Mouse (Mus musculus): ENCODE data around the gene Actn3.
A peak's percentile ranks its signal among the peaks of the same experiment; 100 is the strongest.

Gene Actn3

GRCm38 (mm10) chr19:4863048-4863447, 14.7 kb downstream of the Actn3 start:
- no peak for DNase-seq (ENCODE audit: extremely low read depth, low read depth, low spot score)

- DNase-seq (ENCODE audit: extremely low read depth, low read depth, low spot score): no peak
Measured at GRCm38 (mm10) chr19:4859081-4859480, 18.6 kb downstream of the Actn3 start.

DNA sequence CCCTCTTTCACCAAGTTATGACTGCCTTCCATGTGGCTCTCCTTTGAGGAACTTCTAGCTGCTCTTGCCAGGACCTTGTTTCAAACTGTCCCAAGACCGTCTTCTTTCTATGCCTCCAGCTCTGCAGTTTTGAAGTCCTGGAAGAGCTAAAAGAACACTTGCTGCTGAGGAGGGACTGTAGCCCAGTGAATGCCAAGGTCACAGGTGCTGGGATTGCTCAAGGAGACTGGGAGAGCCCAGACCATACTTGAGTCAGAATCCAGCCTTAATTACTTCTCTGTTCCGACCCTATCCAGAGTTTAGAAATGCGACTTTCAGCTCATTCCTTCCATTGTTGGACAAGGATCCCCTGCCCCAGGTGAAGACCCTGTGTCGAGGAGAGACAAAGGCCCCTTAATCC, 21.8 kb downstream of the Actn3 start:
- DNase-seq (ENCODE audit: extremely low read depth, low read depth, low spot score): no peak

DNA sequence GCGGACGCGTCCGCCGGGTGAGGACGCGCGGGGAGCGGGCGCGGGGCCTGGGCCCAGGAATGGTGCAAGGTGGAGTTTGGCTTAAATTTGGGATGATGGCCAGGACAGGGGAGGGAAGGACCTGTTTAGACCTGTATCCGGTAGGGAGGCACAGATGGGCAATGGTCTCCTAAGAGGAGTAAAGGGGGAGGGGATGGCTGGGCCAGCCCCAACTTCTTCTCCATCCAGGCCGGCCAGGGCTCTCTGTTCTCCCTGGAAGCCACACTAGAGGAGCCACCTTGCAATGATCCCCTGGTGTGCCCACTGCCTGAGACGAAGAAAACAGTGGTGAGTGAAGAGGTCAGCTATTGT, 22.3 kb downstream of the Actn3 start:
- DNase-seq (ENCODE audit: extremely low read depth, low read depth, low spot score): no peak

DNA sequence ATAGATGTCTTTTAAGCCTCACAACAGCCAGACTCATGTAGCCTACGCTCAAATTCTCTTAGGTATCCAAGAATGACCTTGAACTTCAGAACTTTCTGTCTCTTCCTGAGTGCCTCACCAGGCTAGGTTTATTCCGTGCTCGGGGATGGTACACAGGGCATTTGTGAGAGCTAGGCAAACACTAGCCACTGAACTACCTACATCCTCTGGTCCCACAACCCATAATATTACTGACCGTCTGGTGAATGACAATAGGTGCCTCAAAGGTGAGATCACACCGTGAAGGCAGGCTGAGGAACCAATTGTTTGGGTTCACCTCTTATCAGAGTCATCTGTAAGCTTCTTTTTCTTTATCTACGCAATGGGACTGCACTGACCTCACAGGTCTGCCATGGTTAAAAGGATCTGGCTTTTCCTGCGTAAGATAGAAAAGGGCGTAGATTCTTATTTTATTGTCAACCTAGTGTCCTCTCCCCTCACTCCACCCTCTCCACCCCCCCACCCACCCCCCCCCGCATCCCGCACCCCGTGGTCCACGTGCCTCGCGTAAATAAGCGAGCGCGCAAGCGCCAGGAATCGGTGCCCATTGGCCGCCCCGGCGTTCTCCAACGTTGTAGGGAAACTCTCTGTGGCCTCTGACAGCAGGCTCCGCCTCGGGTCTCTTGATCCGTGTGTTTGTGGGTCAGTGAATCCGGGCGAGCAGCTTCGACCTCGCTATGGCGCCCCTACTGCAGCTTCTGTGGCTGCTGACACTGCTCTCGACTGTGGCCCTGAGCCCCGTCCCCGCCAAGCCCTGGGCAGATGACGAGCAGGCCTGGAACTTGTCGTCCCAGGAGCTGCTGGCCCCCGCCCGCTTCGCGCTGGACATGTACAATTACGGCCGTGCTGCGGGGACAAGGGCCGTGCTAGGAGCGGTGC, 22.9 kb downstream of the Actn3 start, which contains the start of gene Ctsf:
Ctsf (plus strand) TSS at position 579 of the 918 bp plus-strand sequence.
- no peak for DNase-seq (ENCODE audit: extremely low read depth, low read depth, low spot score)

DNA sequence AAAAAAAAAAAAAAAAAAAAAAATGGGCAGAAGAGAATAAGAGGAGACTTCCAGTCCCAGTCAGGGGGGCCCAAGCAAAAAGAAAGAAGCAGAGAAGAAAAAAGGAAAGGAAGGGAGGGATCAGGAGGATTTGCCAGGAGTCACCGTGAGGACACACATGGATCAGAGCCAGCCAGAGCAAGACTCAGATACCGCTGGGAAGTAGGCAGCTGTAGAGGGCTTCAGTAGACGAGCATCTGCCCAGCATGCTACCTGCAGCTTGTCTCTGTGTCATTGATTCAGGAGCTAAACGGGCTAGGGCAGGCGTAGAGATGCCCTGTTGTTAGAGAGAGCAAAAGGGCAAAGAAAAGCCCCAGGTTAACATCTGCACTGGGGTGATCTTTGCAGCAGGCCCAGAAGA, 27.4 kb downstream of the Actn3 start:
- no peak for DNase-seq (ENCODE audit: extremely low read depth, low read depth, low spot score)

DNA sequence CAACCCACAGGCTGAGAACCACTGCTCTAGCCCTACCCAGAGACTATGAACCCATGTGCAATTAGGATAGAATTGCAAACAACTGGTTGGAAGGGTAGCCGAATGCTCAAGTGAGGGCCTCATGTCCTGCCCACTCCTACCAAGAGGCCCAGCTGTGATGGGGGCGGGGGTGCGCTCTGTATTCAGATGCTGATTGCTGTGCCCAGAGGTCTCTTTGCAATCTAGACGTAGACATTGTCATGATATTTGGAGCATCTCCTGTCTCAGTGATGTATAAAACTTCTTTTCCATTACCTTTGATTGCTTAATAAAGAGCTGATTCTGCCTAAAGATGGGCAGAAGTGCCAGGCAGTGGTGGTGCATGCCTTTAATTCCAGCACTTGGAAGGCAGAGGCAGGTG, 27.9 kb downstream of the Actn3 start:
- no peak for DNase-seq (ENCODE audit: extremely low read depth, low read depth, low spot score)

DNA sequence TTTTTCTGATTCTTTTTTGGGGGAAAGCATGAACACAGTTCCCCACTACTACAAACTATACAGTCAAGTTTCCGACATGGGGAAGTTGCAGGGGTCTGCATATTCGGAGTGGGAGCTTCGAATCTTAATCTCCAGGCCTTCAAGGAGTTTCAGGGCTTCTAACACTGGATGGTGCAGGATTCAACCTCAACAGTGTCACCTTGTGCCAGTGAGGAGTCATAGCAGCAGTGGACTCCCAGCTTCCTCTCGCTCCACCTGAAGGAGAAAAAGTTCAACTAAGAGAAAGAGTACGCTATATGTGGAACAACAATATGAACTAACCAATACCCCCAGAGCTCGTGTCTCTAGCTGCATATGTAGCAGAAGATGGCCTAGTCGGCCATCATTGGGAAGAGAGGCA, 30.2 kb downstream of the Actn3 start:
- DNase-seq (ENCODE audit: extremely low read depth, low read depth, low spot score): no peak

GRCm38 (mm10) chr19:4845846-4846245, 31.9 kb downstream of the Actn3 start:
- no peak for DNase-seq (ENCODE audit: extremely low read depth, low read depth, low spot score)

DNA sequence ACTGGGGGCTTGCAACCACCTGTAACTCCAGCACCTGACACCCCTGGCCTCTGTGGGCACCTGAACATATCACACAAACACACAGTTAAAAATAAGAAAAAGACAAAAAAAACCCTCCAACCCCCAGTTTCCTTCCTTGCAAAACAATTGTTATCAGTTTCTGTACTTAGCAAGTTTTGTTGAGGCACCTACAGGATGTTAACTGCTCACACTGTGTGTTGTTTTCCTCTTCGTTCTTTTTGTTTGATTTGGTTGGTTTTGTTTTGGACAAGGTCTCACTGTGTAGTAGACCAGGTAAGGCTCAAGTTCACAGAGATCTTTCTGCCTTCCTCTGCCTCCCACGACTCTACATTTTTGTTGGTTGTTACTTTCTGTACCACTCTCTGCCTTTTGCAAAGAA, 35.1 kb downstream of the Actn3 start:
- no peak for DNase-seq (ENCODE audit: extremely low read depth, low read depth, low spot score)

GRCm38 (mm10) chr19:4840848-4841247, 36.9 kb downstream of the Actn3 start:
- no peak for DNase-seq (ENCODE audit: extremely low read depth, low read depth, low spot score)

GRCm38 (mm10) chr19:4839149-4839548, 38.6 kb downstream of the Actn3 start, which contains the start of the genes Ccs and Ccdc87:
Gene Ccs (minus strand): TSS chr19:4839332.
Gene Ccdc87 (plus strand): TSS chr19:4839366.
- DNase-seq (ENCODE audit: extremely low read depth, low read depth, low spot score): no peak

DNA sequence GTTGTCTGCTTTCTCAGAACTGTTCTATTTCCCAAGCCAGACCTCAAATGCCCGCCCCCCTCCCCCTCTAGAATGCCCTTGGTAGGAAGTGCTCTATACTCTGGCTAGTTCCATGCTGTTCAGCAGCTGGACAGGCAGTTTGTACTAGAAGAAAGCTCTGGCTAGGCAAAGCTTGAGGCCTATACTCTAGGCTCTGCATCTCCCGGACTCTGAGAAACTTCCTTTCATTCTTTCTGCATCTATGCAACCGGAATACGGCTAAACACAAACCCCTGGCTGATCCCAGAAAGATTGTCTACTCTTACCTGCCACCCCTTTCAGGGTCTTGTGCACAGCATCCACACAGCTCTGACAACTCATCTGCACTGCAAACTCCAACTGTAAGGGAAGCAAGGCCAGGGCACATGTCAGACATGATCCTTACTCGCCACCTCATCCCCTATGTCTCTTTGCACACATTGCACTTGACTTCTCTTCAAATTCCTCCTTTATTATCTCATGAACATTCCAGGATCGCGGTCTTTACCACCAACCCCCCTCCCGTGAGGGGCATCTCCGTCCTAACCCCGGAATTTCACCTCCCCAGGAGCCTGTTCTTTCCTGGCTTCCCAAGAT, 39.1 kb downstream of the Actn3 start:
- DNase-seq (ENCODE audit: extremely low read depth, low read depth, low spot score): no peak

- no peak for DNase-seq (ENCODE audit: extremely low read depth, low read depth, low spot score)
Measured at GRCm38 (mm10) chr19:4837049-4837448, 40.7 kb downstream of the Actn3 start.

GRCm38 (mm10) chr19:4836096-4836495, 41.6 kb downstream of the Actn3 start:
- no peak for DNase-seq (ENCODE audit: extremely low read depth, low read depth, low spot score)

DNA sequence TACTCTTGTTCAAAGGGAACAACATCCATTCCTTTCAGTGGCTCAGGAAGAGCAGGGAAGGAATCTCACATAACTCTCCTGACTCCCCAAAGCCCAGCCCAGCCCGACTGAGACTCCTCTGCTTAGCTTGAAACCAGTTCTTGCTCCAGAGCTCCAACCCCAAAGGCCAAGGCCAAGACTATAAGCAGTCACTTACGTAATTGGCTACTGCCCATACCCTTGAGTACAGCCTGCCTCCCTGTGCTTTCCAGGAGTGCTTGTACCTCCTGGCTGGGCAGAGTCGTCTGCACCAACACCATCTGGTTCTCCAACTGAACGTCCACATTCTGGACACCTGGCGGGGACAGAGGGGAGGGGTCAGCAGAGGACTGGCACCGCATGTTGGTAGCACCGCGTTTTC, 43.7 kb downstream of the Actn3 start:
- DNase-seq (ENCODE audit: extremely low read depth, low read depth, low spot score): no peak

GRCm38 (mm10) chr19:4829156-4829555, 48.6 kb downstream of the Actn3 start:
- no peak for DNase-seq (ENCODE audit: extremely low read depth, low read depth, low spot score)

- no peak for DNase-seq (ENCODE audit: extremely low read depth, low read depth, low spot score)
Measured at GRCm38 (mm10) chr19:4828444-4829114, 49.1 kb downstream of the Actn3 start.

DNA sequence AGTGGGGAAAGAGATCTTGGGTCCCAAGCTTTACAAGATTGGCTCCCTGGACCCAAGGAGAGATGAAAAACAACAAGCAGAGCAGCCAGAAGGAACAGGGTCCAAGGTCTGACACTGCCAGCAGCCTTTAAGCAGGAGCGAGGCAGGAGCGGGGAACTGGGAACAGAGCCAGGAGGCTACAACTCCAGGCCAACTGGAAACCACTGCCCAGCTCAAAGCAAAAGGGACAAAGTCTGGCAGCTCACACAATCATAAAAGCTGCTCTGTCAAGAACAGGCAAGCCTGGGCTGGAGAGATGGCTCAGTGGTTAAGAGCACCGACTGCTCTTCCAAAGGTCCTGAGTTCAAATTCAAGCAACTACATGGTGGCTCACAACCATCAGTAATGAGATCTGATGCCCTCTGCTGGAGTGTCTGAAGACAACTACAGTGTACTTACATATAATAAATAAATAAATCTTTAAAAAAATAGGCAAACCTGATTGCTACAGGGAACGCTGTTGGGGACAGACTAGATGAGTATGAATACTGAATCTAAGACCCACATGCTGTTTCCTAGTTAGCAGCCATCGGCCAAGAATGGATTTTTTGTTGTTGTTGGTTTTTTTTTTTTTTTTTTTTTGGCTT, 56.9 kb downstream of the Actn3 start:
- peak; percentile 66 for DNase-seq (ENCODE audit: extremely low read depth, low read depth, low spot score)

GRCm38 (mm10) chr19:4817182-4817835, 60.4 kb downstream of the Actn3 start:
- no peak for DNase-seq (ENCODE audit: extremely low read depth, low read depth, low spot score)

DNA sequence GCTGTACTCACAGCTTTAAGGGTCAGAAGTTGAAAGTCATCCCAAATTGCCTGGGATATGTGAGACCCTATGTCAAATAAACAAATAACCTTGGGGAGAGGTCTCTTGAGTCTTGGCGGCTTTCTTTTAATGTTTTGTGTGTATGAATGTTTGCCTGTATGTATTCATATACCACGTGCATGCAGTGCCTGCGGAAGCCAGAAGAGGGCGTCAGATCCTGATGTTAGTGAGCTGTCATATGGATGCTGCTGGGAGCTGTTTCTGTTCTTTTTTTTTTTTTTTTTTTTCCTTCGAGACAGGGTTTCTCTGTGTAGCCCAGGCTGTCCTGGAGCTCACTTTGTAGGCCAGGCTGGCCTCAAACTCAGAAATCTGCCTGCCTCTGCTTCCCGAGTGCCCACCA, 64.7 kb downstream of the Actn3 start:
- no peak for DNase-seq (ENCODE audit: extremely low read depth, low read depth, low spot score)

Data from fat pad, adult 2 months (tissue).